Mouse (Mus musculus) lung, postnatal 25 days (tissue): ENCODE measurements around the gene Angptl6.

Experiments used
- DNase-seq: peaks from one replicate; pipeline ENCODE4 v3.0.0; 2022; ENCODE audit warnings: low spot score

Gene Angptl6

DNA sequence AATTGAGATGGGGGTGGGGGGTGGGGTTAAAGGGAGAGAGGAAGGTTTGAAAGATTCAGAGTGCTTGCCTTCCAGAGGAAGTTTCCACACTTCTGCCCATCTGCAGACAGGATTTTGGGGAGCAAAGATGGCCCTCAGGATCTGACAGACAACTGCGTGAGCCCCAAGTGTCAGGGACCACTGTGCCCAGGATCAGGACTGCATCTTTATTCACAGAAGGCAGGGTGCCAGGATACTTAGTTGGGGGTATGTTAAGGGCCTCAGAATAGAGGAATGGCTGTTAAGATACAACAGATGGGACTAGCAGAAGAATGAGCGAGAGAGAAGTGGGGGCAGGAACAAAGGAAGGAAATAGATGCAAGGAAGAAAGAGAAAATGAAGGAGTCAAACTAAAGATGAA, 7.0 kb upstream of the Angptl6 start:
- no peak for DNase-seq

DNA sequence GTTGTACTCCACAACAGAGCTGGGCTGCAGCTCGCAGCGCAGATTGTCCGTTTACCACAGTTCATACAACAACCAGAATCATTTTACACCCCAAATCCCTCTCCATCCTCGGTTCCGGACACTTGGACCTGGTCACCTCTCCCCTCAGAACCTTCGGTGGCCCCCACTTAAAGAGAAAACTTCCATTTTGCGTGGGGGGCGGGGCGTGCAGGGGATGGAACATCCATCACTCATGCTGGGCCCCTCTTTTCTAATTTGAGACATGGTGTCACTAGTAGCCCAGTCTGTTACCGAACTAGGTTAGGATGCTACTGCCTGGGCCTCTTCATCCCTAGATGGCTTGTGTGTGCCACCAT, 839 bp downstream of the Angptl6 start:
- DNase-seq = no peak

DNA sequence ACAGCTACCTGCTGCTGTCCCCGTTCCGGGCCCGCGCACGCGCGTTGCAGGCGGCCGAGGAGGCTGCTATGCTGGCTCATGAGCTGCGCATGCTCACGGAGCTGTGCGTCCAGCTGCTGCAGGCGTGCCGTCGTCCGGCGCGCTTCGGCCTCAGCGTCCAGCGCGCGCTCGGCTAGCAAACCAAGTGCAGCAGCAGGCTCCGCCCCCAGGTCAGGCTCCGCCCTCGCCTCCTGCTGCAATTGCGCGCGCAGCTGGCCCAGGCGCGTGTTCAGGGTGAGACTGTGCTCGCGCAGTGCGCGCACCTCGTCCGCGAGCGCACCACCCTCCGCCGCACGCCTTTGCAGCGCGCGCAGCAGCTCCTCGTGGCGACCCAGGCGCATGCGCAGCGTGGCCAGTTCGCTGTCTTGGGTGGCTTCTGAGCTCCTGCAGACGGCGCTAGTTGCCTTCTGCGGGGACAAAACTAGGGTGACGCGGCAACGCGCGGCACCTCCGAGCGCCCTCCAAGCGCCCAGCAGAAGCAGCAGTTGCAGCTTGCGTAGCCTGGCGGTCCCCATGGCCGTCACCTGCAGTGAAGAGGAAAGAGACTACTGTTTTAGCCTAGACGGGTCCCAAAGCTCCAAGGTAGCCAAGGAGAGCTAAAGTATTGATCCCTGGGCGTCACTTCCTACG, 1.4 kb downstream of the Angptl6 start:
- DNase-seq = peak; percentile 99

DNA sequence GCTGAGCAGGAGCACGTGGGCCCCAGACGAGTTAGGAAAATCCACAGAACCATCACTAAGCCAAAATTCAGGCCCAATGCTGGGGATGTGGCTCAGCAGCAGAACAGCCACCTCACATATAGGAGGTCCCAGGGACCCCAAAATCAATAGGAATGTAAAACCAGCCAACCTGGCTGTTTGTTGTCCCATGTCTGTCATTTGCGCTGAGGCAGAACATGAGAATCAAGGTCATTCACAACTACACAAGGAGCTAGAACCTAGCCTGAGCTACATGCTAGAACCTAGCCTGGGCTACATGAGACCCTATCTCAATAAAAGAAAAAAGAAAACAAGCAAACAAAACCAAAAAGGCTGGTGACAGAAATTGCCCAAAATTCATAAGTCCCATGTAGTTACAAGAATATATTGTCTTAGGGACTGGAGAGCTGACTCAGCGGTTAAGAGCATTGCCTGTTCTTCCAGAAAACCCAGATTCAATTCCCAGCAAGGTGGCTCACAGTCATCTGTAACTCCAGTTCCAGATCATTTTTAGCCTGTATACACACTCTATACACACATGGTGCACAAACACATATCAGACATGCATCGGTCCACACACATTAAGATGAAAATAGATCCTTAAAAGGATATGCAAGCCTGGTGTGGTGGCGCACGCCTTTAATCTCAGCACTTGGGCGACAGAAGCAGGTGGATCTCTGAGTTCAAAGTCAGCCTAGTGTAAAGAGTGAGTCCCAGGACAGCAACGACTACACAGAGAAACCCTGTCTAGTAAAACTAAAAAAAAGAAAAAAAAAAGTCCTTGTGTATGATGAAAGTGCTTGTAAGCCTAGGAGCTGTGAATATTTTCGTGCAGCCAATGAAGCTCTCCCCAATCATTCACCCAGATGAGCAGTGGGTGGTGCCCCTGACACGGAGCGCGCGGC, 2.1 kb downstream of the Angptl6 start:
- DNase-seq = no peak

DNA sequence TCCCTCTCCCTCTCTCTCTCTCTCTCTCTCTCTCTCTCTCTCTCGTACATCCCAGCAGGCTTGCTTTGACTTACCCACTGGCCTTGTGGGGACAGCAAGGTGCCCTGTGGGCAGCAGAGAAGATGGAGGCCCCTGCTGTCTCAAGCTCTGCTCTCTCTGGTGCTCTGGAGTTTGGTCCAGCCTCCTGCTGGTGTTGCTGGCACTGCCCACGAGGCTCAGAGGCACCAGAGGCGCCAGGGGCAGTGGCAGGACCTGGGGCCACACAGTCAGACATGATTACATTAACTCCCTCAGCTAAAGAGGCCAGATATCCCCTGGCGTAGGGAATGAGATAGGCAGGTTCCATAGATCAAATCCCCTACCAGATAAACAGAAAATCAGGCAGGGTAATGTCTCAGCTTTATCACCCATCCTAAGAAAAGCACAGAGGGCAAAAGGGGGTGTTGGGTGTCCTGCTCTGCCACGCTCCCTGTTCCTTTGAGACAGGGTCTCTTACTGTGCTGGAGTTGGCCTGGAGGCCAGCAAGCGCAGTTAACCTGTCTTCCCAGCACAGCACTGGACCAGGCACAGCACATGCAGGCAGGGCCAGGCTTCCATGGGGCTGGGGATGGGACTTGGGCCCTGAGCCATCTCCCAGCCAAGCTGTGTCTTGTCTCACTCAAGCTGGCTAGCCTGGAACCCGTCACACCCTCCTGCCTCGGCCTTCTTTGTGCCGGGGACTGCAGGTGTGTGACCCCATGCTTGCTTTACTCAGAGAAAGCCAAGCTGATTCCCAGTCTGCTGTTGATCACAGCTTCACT, 3.0 kb downstream of the Angptl6 start:
- no peak for DNase-seq

DNA sequence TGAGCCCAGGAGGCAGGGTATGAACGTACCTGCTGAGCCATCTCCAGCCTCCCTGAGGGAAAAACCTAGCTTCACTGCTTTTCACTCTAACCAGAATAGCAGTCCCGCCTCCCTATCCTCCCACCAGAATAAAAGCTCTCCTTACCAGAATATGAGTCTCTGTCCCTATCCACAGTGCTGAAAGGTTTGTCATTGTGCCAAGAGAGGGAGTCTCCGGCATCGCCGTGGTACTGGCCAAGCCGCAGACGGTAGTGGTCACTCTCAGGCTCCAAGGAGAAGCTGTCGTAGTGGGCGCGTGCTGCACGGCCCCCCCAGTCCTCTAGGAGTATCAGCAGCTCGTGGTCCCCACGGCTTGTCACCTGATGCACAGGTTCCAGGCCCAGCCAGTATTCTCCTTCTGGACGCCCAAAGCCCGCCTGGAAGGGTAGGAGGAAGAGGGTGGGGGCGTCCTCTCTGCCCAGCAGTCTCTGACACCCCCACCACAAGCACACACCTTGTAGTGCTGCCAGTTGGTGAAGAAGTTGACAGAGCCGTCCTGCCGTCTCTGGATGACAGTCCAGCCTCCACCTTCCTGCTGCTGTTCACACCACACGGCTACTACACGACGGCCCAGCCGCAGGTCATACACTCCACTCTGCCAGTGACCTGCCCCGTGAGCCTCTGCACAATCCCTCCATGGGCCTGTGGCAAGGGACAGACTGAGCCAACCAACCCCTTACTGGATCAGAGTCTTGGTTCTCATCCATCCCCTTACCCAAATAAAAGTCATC, 4.3 kb downstream of the Angptl6 start:
- DNase-seq = no peak

DNA sequence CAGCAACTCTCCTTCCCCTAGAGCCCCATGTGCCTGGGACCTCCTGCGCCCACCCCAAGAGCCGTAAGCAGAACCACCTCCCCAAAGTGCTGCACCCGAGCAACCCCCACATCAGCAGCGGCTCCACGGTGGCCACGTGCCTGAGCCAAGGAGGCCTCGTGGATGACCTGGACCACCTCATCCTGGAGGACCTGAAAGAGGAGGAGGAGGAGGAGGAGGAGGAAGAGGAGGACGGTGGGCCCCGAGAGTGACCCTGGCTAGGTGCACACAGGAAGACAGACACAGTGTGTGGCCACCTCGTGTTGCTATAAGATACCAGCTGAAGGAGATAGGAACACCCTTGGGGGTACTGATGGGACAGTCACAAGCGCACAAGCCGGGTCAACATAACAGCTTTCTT, 6.0 kb downstream of the Angptl6 start:
- no peak for DNase-seq

DNA sequence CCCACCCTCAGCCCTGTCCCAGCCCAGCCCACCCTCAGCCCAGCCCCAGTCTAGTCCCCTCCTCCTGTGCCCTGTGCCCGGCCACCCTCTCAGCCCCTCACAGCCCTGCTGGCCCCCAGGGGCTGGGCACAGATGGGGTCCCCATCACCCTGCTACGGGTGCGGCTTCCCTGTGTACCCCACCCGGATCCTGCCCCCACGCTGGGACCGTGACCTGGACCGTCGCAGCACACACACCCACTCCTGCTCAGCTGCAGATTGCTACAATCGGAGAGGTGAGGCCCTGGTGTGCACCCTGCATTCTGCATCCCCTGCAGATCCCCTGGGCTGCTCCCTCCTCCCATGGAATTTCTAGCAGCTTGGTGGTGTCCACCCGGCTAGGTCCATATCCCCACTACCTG, 6.5 kb downstream of the Angptl6 start:
- DNase-seq = no peak

DNA sequence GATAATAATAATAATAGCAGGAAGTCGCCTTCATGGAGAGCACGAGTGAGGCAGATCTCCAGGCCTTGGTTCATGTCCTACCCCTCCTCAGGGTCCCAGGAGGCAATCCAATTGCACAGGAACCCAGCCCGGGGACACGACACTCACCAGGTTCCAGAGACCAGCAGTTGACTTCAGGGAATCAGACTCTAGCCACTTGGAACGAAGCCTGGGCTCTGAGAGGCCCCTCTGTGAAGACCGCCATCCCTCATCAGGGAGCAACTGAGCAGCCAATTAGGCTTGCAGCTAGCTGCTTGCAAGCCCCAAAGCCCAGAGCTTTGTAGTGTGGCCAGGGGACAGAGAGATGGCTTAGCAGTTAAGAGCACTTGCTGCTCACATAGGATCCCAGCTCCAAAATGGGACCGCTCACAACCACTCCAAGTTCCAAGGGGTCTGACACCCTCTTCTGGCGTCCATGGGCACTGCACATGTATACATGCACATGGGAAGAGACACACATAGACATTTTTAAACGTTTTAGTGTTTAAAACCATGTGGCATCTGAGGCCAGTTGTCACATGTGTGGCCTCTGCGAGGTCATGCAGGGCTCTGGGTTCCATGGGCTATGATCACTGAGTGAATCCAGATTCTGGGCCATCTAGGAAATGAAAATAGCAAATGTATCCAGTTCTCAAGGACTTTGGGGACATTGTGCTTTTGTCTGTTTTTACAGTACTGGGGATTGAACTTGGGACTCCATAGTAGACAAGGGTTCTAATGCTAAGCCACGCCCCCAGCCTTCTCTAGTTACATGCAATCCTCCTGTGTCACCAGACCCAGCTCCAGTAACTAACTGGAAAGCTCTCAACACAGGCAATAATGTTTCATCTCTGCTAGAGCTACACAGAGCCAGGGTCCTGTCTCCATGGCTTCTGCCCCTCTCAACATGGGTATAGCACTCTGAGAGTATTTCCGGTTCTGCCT, 9.0 kb downstream of the Angptl6 start:
- no peak for DNase-seq

DNA sequence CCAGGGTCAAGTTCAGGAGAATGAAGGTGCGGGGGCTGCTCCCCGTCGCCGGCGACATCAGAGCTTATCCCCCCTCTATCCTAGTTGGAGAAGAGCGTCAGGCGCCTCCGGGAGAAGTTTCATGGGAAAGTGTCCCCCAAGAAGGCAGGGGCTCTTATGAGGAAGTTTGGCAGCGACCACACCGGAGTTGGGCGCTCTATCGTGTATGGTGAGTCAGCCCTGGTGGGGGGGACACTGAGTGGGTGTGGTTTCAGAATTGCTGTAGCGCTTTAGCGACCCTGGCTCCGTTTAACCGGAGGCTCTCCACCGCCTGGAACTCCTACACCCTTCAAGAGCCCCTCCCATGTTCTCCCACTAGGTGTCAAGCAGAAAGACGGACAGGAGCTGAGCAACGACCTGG, 10.3 kb downstream of the Angptl6 start:
- no peak for DNase-seq

DNA sequence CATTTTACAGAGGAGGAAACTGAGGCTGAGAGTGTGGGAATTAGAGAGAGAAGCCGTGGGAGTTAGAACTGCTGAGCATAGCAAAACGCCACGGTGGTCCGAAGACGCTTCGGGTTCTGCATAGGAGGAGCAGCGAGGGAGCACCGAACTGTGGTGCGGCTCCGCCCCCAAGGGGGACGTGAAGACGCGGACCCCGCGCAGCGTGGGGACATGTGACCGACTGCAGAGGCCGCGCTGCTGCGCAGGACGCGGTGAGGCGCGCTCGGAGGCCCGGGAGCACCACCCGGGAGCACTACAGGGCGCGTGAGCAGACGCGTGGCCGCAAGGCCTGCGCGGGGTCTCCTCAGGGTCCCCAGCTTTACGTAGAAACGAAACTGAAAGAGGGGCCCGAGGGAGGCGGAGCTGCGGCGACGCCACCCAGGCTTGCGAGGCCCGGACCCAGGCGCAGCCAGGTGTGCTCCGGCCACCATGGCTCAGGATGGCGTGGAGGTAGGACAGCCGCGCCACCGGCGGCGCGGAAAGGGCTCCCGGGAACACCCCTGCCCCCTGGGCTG, 11.0 kb downstream of the Angptl6 start, which contains the start of gene A230050P20Rik:
Gene A230050P20Rik, plus strand, starts transcription at position 195 of the 554 bp plus-strand sequence.
- peak; percentile 54 for DNase-seq

DNA sequence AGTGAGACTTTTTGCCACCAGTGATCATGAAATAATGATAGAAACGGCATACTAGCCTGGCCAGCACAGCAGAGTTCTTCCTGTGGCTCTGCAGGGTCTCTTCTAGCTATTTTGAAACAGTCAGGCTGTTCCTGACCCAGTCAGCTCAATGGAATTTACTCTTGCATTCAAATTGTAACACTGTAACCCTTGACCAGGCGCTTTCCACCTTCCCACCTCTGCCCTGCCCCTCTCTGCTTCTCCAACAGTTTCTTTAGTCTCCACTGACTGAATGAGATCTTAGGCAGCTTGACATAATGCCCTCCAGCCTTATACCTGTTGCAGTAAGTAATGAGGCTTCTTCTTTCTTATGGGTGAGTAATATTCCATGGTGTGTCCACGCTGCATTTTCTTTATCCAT, 12.6 kb downstream of the Angptl6 start:
- no peak for DNase-seq

DNA sequence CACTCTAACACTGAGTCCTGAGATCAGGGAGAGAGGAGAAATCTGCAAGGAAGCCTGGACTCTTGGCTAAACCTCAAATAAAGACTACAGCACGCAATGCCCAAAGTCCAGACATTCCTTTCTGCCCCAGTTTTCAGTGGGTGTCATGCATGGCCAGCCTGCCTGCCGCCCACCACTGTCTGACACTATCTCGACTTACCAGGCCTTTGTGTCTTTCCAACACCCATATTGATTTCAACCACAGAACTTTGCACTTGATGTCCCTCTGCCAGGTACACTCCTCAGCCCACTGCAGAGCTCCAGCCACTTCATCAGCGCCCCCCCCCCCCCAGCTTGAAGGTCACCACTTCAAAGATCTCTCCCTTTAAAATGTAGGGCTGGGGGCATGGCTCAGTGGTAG, 17.3 kb downstream of the Angptl6 start:
- no peak for DNase-seq

DNA sequence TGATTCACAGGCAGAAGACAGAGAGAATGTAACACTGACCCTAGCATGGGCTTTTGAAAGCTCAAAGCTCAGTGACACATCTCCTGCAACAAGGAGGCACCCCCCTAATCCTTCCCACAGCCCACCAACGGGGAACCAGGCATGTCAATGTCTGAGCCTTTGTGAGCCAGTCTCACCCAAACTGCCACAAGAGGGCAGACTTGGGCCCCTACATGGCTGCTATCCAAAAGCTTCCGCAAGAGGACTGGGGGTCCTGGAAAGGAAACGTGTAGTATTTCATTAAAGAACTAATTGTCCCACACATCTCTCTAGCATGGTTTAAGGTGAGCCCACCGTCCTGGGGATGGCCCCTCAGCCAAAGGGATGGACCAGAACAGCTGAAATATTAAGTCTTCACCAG, 17.7 kb downstream of the Angptl6 start:
- no peak for DNase-seq

DNA sequence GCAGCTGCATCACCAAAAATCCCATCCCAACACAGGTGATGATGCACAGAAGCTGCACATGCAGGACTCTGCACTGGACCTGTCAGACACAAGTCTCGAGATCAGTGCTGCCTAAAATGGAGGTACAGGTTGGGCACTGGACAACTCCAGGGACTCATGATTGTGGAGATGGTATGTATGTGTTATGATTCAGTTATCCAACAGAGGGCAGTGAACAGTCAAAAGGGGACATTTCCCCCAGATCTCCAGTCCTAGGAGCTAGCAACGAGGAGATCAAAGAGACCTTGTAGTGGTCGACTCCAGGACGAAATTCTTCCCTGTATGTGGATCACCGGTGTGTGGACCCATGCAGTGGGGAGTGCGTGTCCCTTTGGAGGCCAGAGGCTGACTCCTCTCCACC, 19.6 kb downstream of the Angptl6 start:
- no peak for DNase-seq

DNA sequence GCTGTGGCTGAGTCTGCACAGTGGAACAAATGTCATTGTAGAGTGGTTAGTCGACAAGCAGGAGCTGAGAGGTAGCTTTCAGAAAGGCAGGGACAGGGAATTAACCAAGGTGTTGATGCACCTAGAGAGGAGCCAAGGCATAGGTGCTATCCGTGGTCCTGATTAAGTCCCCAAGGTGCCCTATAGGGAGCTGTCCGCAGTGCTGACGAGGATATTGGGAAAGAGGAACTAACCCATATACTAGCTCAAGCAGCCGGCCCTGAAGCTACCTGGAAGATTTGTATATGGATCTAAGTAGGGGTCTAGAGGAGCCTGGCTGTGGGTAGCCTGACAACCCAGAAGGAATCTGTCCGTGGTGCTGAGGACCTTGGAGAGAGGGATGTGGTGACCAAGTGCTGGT, 22.4 kb downstream of the Angptl6 start:
- DNase-seq = peak; percentile 37

DNA sequence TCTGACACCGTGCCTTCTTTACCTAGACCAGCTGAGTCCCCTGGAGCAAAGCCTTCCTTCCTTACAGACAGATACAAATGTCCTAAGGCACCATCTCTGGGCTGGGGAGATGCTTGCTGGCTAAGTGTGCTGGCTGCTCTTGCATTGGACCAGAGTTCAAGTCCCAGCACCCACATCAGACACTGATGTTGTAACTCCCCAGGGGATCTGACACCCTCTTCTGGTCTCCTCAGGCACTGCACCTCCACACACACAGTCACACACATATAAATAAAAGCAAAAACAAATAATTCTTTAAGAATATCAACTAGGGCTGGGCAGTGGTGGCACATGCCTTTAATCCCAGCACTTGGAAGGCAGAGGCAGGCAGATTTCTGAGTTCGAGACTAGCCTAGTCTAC, 29.3 kb downstream of the Angptl6 start:
- no peak for DNase-seq

DNA sequence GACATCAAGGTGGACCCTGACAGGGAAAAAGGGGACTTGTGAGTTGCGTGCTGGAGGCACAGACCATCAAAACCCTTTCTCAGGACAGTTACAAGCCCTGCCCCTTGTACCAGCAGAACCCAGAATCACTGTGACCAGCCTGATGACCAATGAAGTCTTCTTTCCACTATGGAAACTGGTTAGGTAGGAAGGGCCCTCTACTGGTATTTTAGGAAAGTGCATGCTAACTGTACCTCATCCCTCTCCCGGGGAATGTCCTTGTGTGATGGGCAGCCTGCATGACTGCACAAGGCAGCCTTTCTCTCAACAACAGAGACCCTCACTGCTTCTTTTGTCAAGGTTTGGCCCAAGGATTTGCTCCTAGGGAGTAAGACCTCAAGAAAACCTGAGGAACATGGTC, 36.9 kb downstream of the Angptl6 start:
- DNase-seq = no peak

DNA sequence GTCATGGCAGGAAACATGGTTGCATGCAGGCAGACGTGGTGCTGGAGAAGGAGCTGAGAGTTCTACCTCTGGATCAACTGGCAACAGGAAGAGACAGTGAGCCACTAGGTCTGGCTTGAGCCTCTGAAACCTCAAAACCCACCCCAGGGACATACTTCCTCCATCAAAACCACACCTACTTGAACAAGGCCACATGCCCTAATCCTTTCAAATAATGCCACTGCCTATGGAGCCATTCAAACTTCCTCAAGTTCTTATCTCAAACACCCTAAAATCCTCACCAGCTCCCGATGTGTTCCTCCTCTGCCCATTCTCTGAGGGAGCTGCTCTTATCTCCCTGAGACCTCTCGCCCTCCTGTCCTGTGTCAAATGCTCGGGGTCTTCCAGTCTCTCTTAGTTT, 37.3 kb downstream of the Angptl6 start:
- DNase-seq = no peak

DNA sequence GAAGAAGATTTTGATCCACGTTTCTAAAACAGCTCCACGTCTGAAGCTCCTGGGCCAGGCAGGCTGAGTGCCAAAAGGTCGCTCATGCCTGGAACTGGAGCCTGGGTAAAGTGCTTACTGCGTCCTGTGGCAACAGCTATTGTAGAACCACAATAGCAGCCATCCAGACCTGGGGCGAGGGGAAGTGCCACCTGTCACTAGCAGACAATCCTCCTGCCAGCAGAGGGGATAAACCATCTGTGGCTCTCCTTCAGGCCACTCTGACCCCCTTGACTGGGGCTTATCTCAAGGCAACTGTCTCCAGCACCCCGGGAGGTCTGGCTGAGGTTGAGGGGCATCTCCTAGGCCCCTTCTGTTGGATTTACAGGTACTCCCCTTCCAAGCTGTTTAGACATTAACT, 40.6 kb downstream of the Angptl6 start:
- no peak for DNase-seq
